Mouse (Mus musculus) lung, adult 2 months (tissue): Measurements from ENCODE around the gene Elobl.

ENCODE experiments used
- CTCF ChIP-seq: fragments of 200-500 bp; IDR thresholded peaks from 2 replicates; pipeline ENCODE4 v1.5.1; 2011; ENCODE audit warnings: mild to moderate bottlenecking, low read length, control low read depth; ENCODE audit not compliant: insufficient read depth
- POLR2A ChIP-seq: fragments of 200-500 bp; IDR thresholded peaks from 2 replicates; pipeline ENCODE4 v1.6.1; 2011; ENCODE audit warnings: low read depth, mild to moderate bottlenecking, control low read depth, low read length, borderline replicate concordance; ENCODE audit errors: extremely low read depth

DNA sequence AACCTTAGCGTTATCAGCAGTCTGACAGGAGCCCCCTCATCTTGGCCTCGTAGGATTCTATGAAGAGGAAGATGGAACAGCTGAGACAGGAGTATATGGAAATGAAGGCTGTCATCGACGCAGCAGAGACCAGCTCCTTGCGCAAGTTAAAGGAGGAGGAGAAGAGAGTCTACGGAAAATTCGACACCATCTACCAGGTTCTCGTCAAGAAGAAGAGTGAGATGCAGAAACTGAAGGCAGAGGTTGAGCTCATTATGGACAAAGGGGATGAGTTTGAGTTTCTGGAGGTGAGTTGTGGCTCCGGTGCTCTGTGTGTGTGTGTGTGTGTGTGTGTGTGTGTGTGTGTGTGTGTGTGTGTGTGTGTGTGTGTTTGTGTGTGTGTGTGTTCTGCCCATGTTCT, 42.3 kb upstream of the Elobl start:
- TF ChIP-seq CTCF: no peak
- no peak for TF ChIP-seq POLR2A
